Comparison of ENCODE assay signal across 17 mouse cellular contexts in genomic region chr19:42524703-42525102, GRCm38 (mm10). TPM values are rescaled to one million over a fixed set of nuclear protein-coding genes. Genes with fewer than 3 reads are reported as not detected.
DNase-seq lines count a peak whose midpoint lies in the region; TF ChIP-seq lines count a peak whose summit lies in the region.
"Had no signal": no experiment of that assay in that cellular context is flagged by ENCODE, and none has a peak within 500 bp of the region (broad histone marks: within the 10 kb centered on the region; RNA-seq: fewer than 3 reads in every experiment).

No protein-coding gene starts in this region.

- no peak for TF ChIP-seq EP300 in MEL (IDR thresholded peaks at IDR 0.05; ENCODE audit: low read depth in 1 of 2, low read length in 2 of 2)

- H3K4me1 ChIP-seq in MEL (ENCODE audit: control insufficient read depth in 1 of 2, insufficient read depth in 2 of 2, low read length in 2 of 2), result peaks cover 15 to 20% of the 10 kb centered on the region in 2 experiments
- peaks cover 7% of the 10 kb centered on the region for H3K4me1 ChIP-seq in lung, adult 2 months (ENCODE audit: control insufficient read depth, insufficient read depth, low read length)

- TF ChIP-seq RAD21 in MEL (IDR thresholded peaks at IDR 0.05; ENCODE audit: low read depth, low read length), result no peak

- peaks cover 0 to 44% of the 10 kb centered on the region in 2 experiments; a peak in 3 of 4 replicates for H3K36me3 ChIP-seq in MEL (ENCODE audit: control insufficient read depth in 1 of 2, insufficient read depth in 2 of 2, low read length in 2 of 2)

- DNase-seq in MEL (ENCODE audit: low read depth, low spot score), result peak; percentile 39
- no peak for DNase-seq in lung, adult 2 months
- DNase-seq: adrenal gland, adult 2 months; adrenal gland, adult 8-10 months; adrenal gland, postnatal 10 days; adrenal gland, postnatal 14 days; adrenal gland, postnatal 25 days; adrenal gland, postnatal 36 days; B cell, adult 2 months; cerebellum, adult 11 months; cerebellum, adult 11-12 months; cerebellum, adult 18-20 months; cerebellum, adult 2 months; cerebellum, adult 8-10 months had no signal

- no peaks in the 10 kb centered on the region for H3K27me3 ChIP-seq in MEL (ENCODE audit: control insufficient read depth in 1 of 2, insufficient read depth in 2 of 2, low read length in 2 of 2)
- H3K27me3 ChIP-seq: CH12.LX, Patski had no signal

- no peak for TF ChIP-seq POLR2A in MEL (IDR thresholded peaks at IDR 0.05; ENCODE audit: control insufficient read depth in 1 of 2, insufficient read depth in 1 of 2, low read depth in 1 of 2, low read length in 2 of 2, poor library complexity in 1 of 2)
- no peak for TF ChIP-seq POLR2A in lung, adult 2 months (IDR thresholded peaks at IDR 0.05; ENCODE audit: borderline replicate concordance, extremely low read depth, low read depth, low read length)

- no peak for TF ChIP-seq CTCF in MEL (IDR thresholded peaks at IDR 0.05 in 2 of 3, conservative IDR thresholded peaks at IDR 0.05 in 1 of 3; ENCODE audit: control insufficient read depth in 1 of 3, insufficient read depth in 1 of 3, low read depth in 2 of 3, low read length in 3 of 3, poor library complexity in 1 of 3, severe bottlenecking in 1 of 3)
- TF ChIP-seq CTCF in lung, adult 2 months (IDR thresholded peaks at IDR 0.05; ENCODE audit: insufficient read depth, low read length), result no peak

- H3K4me3 ChIP-seq in MEL (ENCODE audit: control insufficient read depth in 1 of 2, insufficient read depth in 1 of 2, low read depth in 2 of 2, low read length in 2 of 2), result no peak overlapping the region
- H3K4me3 ChIP-seq in lung, adult 2 months (replicated peaks; ENCODE audit: extremely low read depth, low read depth, low read length), result no peak overlapping the region

- no peak overlapping the region for H3K9ac ChIP-seq in MEL (ENCODE audit: control insufficient read depth, low read depth, low read length, poor library complexity, severe bottlenecking)

- H3K79me2 ChIP-seq in MEL (ENCODE audit: control insufficient read depth, insufficient read depth, low read length, poor library complexity), result peaks cover 59% of the 10 kb centered on the region

- H3K9me3 ChIP-seq in MEL (replicated peaks; ENCODE audit: insufficient read depth, low read length), result no peaks in the 10 kb centered on the region
- H3K9me3 ChIP-seq: G1E had no signal

- H3K27ac ChIP-seq in MEL (ENCODE audit: control insufficient read depth, low read depth, low read length), result no peak overlapping the region

- 81% methylated on average over 2 of the region's 2 CpGs for WGBS in lung, adult 2 months

TF ChIP-seq in MEL, 35 proteins besides CTCF, POLR2A, EP300 and RAD21:
- TF ChIP-seq TBP (IDR thresholded peaks at IDR 0.05; ENCODE audit: low read depth, low read length) (peak; percentile 60; the same call in 1 of the 2 replicates), ZNF384 (IDR thresholded peaks at IDR 0.05; ENCODE audit: low read depth, low read length) (peak; percentile 61), UBTF (IDR thresholded peaks at IDR 0.05; ENCODE audit: borderline replicate concordance, insufficient read depth, low read depth, low read length) (no peak), HCFC1 (IDR thresholded peaks at IDR 0.05; ENCODE audit: low read depth, low read length) (no peak), KAT2A (conservative IDR thresholded peaks at IDR 0.05; ENCODE audit: low read depth, low read length) (no peak), CHD1 (IDR thresholded peaks at IDR 0.05; ENCODE audit: low read depth, low read length) (no peak), MAX (IDR thresholded peaks at IDR 0.05; ENCODE audit: low read length) (no peak)

RNA-seq across cellular contexts. Expression of gene R3hcc1l, which starts 6.1 kb away (rescaled TPM):
- total RNA-seq in MEL (2012; rRNA removed), result 12.9 and 14.8 TPM in 2 replicates
- polyA plus RNA-seq in MEL (2012; ENCODE audit: insufficient read depth in 1 of 2, insufficient read length in 2 of 2, low read depth in 1 of 2, low replicate concordance in 2 of 2, missing spikeins in 1 of 2), result 100 to 1,000 TPM in 1 of 2 experiments, 10 to 100 TPM in 1; 21.5 to 119 TPM
- polyA plus RNA-seq in lung, adult 2 months (2012; rRNA removed), result 3.8 and 4.8 TPM in 2 replicates
